Mouse (Mus musculus) liver, postnatal 0 days (tissue): Measurements from ENCODE around the gene Klk1b1. TPM values are rescaled to one million over a fixed set of nuclear protein-coding genes. Genes with fewer than 3 reads are reported as not detected.
"Not testable (repeated sequence)": the region's sequence is repeated elsewhere in the genome, so short reads cannot be mapped to it uniquely, and the experiment has no call there.

Experiments
- ATAC-seq: fragments of 200-750 bp; cut with Nextera tagmentation; 2 replicates; pipeline ENCODE4 v1.8.0; 2017; ENCODE audit warnings: mild to moderate bottlenecking, moderate library complexity
- DNase-seq: peaks from one replicate; pipeline ENCODE4 v3.0.0-alpha.2; 2016
- H3K27ac ChIP-seq: fragments of 300-500 bp; sonication (generic); 2 replicates; pipeline ENCODE4 v1.5.1; 2014; ENCODE audit warnings: antibody characterized with exemption, moderate library complexity, mild to moderate bottlenecking, low read depth
- H3K27me3 ChIP-seq: fragments of 300-500 bp; sonication (generic); 2 replicates; pipeline ENCODE4 v1.6.1; 2014; ENCODE audit warnings: low read length, control low read depth, mixed read lengths; ENCODE audit not compliant: insufficient read depth
- H3K36me3 ChIP-seq: fragments of 300-500 bp; sonication (generic); replicated peaks from 2 replicates; pipeline ENCODE4 v1.6.1; 2014; ENCODE audit warnings: mild to moderate bottlenecking, control low read depth, low read length, moderate library complexity, mixed read lengths; ENCODE audit not compliant: insufficient read depth
- H3K4me1 ChIP-seq: fragments of 300-500 bp; sonication (generic); 2 replicates; pipeline ENCODE4 v1.6.1; 2014; ENCODE audit warnings: antibody characterized with exemption, mild to moderate bottlenecking, control low read depth; ENCODE audit not compliant: insufficient read depth
- H3K4me2 ChIP-seq: fragments of 300-500 bp; sonication (generic); 2 replicates; pipeline ENCODE4 v1.6.1; 2014; ENCODE audit warnings: low read depth, mild to moderate bottlenecking, low read length, moderate library complexity, mixed read lengths
- H3K4me3 ChIP-seq: fragments of 300-500 bp; sonication (generic); 2 replicates; pipeline ENCODE4 v1.5.1; 2014; ENCODE audit warnings: low read depth, low read length
- H3K9ac ChIP-seq: fragments of 300-500 bp; sonication (generic); replicated peaks from 2 replicates; pipeline ENCODE4 v1.6.1; 2014; ENCODE audit warnings: mild to moderate bottlenecking, moderate library complexity
- H3K9me3 ChIP-seq: fragments of 300-500 bp; sonication (generic); 2 replicates; pipeline ENCODE4 v1.6.1; 2016; ENCODE audit warnings: mild to moderate bottlenecking, control low read depth, low read length, mixed read lengths
- CTCF ChIP-seq: sonication (generic); IDR thresholded peaks from 2 replicates; pipeline ENCODE4 v1.5.1; 2016; ENCODE audit warnings: antibody characterized with exemption, low read depth
- EP300 ChIP-seq: IDR thresholded peaks from 2 replicates; pipeline ENCODE4 v1.6.1; 2016; ENCODE audit warnings: antibody characterized with exemption, low read depth, mild to moderate bottlenecking
- WGBS: fragments of 180-500 bp; shearing (Covaris S2); extraction: QIAGEN DNeasy Blood & Tissue Kit; methylation state at CpG from one replicate; pipeline ENCODE4 v1.1.7; 2014; ENCODE audit not compliant: insufficient replicate concordance; 5-methylcytosine and 5-hydroxymethylcytosine counted together
- polyA plus RNA-seq: library from polyadenylated mRNA; unstranded; fragments of >200 nt; fragmentation: Nextera tagmentation; extraction: Ambion mirVana; gene quantifications from 2 replicates; pipeline ENCODE4 v1.2.1, GENCODE M21; 2015

The Klk1b1 gene
- polyA plus RNA-seq, 1 experiment from 2014 or later: not detected

GRCm38 (mm10) chr7:44004847-44005246 lies 38.3 kb downstream of the Klk1b1 start:
- Histone ChIP-seq H3K27me3 (no peaks in the 10 kb centered on the region), H3K4me1 (no peaks in the 10 kb centered on the region), H3K4me3 (no peak overlapping the region), H3K36me3 (no peaks in the 10 kb centered on the region), H3K27ac (no peak overlapping the region), H3K9ac (no peak overlapping the region), H3K9me3 (no peaks in the 10 kb centered on the region), H3K4me2 (no peak overlapping the region)
- TF ChIP-seq CTCF: no peak
- ATAC-seq (no peak), DNase-seq (no peak)

DNA sequence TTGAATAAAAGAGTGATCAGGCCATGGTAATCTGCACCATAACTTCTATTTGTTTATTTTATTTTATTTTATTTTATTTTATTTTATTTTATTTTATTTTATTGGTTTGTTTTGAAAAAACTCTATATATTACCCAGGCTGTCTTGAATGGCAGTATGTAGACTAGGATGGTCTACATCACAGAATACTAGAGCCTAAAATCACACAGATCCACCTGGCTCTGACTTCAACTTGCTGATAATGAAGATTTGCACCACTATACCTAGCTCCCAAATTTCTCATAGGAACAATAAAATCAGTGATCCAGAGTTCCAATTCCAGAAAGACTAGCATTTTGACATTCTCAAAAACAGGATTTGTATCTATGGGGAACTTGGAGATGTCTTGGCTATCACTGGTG lies 45.3 kb downstream of the Klk1b1 start, which contains the start of gene Klk1b26:
Gene Klk1b26 (plus strand): TSS at position 301 of the 400 bp plus-strand sequence.
- not testable (repeated sequence) for H3K4me3 ChIP-seq, H3K27me3 ChIP-seq, H3K4me1 ChIP-seq, H3K9me3 ChIP-seq, H3K27ac ChIP-seq, H3K4me2 ChIP-seq, ATAC-seq, H3K36me3 ChIP-seq, DNase-seq, H3K9ac ChIP-seq

- DNase-seq, ATAC-seq, H3K4me1 ChIP-seq, H3K27ac ChIP-seq, H3K4me2 ChIP-seq, H3K27me3 ChIP-seq, H3K9ac ChIP-seq, H3K9me3 ChIP-seq, H3K36me3 ChIP-seq, H3K4me3 ChIP-seq: not testable (repeated sequence)
- 76% methylated on average over 6 of the region's 6 CpGs for WGBS
These were observed 48.1 kb downstream of the Klk1b1 start for GRCm38 (mm10) chr7:44014666-44015065.

GRCm38 (mm10) chr7:44015071-44015470 lies 48.5 kb downstream of the Klk1b1 start:
- Histone ChIP-seq H3K4me1 (no peaks in the 10 kb centered on the region), H3K36me3 (no peaks in the 10 kb centered on the region), H3K4me2 (no peak overlapping the region), H3K27ac (no peak overlapping the region), H3K9ac (no peak overlapping the region), H3K9me3 (no peaks in the 10 kb centered on the region), H3K4me3 (no peak overlapping the region), H3K27me3 (no peaks in the 10 kb centered on the region)
- WGBS: 73% methylated on average over 5 of the region's 5 CpGs
- TF ChIP-seq CTCF (no peak), EP300 (no peak)
- no peak for ATAC-seq
- no peak for DNase-seq

Other genes starting within 250 kb of the Klk1b1 start
- not detected in 2 replicates for gene Klk12, start 197.9 kb upstream of the Klk1b1 start, polyA plus RNA-seq
- gene Klk11, start 192.1 kb upstream of the Klk1b1 start, polyA plus RNA-seq: not detected in 2 replicates
- not detected in 2 replicates for gene Klk10, start 185.7 kb upstream of the Klk1b1 start, polyA plus RNA-seq
- not detected in 2 replicates for gene Klk9, start 174.9 kb upstream of the Klk1b1 start, polyA plus RNA-seq
- gene Klk8, start 169.2 kb upstream of the Klk1b1 start, polyA plus RNA-seq: 2.2 and 3.2 TPM in 2 replicates
- gene Klk7, start 155.5 kb upstream of the Klk1b1 start, polyA plus RNA-seq: not detected in 2 replicates
- gene Klk6, start 142.3 kb upstream of the Klk1b1 start, polyA plus RNA-seq: not detected in 2 replicates
- not detected in 2 replicates for gene Klk5, start 124.8 kb upstream of the Klk1b1 start, polyA plus RNA-seq
- not detected in 2 replicates for gene Klk4, start 85.6 kb upstream of the Klk1b1 start, polyA plus RNA-seq
- gene Klk15, start 33.0 kb upstream of the Klk1b1 start, polyA plus RNA-seq: not detected in 2 replicates
- gene Klk1b8, start 16.1 kb upstream of the Klk1b1 start, polyA plus RNA-seq: not detected in 2 replicates
- not detected in 2 replicates for gene Klk1b9, start 9.3 kb downstream of the Klk1b1 start, polyA plus RNA-seq
- gene Klk1b11, start 29.1 kb downstream of the Klk1b1 start, polyA plus RNA-seq: not detected in 2 replicates
- not detected in 2 replicates for gene Klk1b26, start 45.4 kb downstream of the Klk1b1 start, polyA plus RNA-seq
- gene Klk1b27, start 85.5 kb downstream of the Klk1b1 start, polyA plus RNA-seq: not detected in 2 replicates
- not detected in 2 replicates for gene Klk1b21, start 135.6 kb downstream of the Klk1b1 start, polyA plus RNA-seq
- gene Klk1b22, start 145.9 kb downstream of the Klk1b1 start, polyA plus RNA-seq: not detected in 2 replicates
- gene Klk1b16, start 170.0 kb downstream of the Klk1b1 start, polyA plus RNA-seq: not detected in 2 replicates
- not detected in 2 replicates for gene Klk1b24, start 221.5 kb downstream of the Klk1b1 start, polyA plus RNA-seq
- gene Klk1b3, start 231.4 kb downstream of the Klk1b1 start, polyA plus RNA-seq: not detected in 2 replicates
- gene Klk1b4, start 240.7 kb downstream of the Klk1b1 start, polyA plus RNA-seq: 0.18 TPM in 1 of 2 replicates, not detected in the other
- not detected in 2 replicates for gene Klk1b5, start 249.2 kb downstream of the Klk1b1 start, polyA plus RNA-seq